Mouse (Mus musculus) right cerebral cortex, adult 18-20 months (tissue): ENCODE results near the gene Dnah1.

Experiments used
- DNase-seq: peaks from one replicate; pipeline ENCODE4 v3.0.0; 2022; ENCODE audit warnings: mixed read lengths

The Dnah1 gene

DNA sequence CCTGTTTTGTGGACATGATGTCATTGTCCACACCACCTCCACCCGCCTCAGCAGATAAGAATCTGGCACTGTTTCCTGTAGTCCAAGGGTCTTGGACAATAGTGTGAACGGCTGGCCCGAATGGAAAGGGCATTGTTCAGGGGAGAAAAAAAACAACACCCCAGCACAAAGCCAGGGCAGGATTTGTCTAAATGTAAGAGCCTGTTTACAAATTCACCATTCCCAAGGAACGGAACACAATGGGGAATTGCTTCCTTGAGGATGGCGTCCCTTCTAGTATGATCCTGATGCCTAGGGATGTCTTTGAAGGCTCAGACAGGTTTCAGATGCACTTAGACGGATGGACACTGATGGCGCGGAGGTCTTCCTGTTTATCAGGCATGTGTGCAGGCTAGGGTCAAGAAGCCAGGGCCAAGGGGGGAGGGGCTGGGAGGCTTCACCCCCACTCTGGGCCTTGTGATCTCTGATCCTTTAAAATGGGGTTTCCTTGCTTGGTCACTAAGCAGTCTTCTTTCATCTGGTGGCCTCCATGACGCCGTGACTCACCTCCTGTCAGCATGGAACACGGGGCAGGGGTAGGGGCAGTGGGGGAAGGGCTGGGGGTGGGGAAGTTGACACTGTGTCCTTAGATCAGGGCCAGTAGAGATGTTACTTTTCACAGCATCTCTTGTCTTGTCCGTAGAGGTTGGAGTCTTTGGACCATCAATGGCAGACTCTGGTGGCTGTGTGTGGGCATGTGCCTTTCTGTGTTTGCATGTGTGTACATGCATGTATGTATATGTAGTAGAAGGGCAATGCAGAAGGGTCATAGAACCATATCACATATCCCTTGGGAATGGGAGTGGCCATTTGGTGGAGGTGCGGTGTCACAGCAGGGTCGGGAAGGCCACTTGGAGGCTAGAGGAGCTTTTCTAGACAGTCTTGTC, 90.4 kb downstream of the Dnah1 start:
- no peak for DNase-seq

DNA sequence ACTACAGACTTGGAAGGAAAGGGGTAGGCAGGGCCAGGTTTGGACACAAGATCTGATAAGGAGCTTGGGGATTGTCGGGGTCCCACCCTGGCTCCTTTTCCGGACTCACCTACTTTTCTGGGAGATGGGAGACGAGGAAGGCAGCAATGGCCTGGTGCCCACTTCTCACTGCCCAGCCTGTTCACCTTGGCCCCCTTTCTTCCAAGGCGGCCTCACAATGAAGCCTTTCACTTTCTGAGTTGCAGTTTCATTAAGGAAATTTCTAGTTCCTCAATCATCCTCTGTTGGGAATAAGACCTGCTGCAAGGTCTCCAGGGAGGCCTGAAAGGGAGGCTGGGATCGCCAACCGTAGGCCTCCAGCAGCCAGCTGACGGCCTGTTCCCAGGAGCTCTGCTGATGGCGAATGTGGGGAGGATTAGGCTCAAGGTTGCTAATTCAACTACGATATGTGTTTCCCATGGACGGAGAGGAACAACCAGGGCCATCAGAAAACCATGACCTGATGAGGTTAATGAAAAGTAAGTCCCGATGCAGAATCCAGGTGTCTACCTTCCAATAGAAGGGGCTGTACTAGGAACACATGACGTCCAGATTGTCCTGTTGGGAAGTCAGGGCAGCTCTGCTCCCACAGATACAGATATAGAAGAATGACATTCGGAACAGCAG, 91.2 kb downstream of the Dnah1 start:
- DNase-seq, result no peak

GRCm38 (mm10) chr14:31230442-31230841, 93.3 kb downstream of the Dnah1 start:
- no peak for DNase-seq

GRCm38 (mm10) chr14:31228234-31228633, 95.5 kb downstream of the Dnah1 start:
- DNase-seq, result no peak

DNA sequence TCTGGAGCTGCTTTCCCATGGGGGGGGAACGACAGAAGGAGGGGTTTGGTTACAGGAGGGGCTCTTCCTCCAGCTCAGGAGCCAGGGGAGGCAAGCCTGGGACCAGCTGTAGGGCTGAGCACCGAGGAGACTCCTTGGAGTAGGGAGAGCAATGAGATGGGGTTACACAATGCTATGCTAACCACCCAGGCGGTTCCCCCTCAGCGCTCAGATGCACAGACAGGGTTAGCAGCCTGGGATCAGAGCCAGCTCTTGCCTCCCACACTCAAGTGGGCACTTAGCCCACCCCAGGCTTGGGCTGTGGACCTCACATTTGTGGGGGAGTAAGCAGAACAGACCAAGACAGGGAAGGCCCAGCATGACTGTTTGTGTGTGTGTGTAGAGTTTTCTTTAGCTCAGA, 96.7 kb downstream of the Dnah1 start:
- peak; percentile 48 for DNase-seq

GRCm38 (mm10) chr14:31217666-31218065, 106.0 kb downstream of the Dnah1 start, which contains the start of gene Sema3g:
Sema3g (plus strand) TSS chr14:31217860.
- no peak for DNase-seq

- DNase-seq, result no peak
Measured at GRCm38 (mm10) chr14:31216846-31217245, 106.8 kb downstream of the Dnah1 start, which contains the start of gene Nisch. Nisch (minus strand) TSS chr14:31216946.

DNA sequence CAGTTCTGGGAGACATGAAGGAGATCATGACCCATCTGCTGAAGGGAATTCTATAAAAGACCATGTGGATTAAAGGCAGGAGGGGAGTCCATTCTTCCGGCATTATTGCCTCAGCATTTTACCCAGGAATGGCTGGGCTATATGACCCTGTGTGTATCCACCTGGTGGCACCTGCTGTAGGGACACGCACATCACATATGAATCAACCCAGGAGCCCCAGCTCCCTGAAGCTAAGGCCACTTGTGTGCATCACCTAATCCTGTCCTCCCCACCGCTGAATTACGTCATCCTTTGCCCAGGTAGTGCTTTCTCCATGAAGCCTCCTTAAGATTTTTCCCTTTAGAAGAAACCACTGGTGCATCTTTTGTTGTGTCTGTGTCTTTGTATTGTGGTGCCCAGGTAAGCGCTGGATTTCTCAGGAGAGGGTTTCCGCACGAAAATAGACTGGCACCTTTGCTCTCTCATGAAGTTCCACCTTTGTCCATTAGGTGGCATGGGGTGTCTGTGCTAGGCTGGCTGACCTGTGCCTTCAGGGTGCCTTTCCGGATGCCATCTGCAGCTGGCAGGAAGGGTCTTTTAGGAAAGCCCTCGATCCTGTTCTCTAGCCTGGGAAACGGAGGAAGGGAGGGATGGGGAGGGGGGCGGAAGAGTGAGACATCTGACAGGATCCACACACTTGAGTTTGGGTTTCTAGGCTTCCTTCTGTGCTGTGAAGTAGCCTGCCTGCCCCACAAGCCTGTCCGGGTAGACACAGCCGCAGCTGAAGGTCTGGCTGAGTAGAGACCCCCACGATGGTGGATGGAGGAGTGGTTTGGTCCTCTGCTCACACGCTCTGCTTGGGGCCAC, 108.3 kb downstream of the Dnah1 start:
- peak; percentile 53 for DNase-seq

GRCm38 (mm10) chr14:31214684-31215083, 109.0 kb downstream of the Dnah1 start:
- no peak for DNase-seq

DNA sequence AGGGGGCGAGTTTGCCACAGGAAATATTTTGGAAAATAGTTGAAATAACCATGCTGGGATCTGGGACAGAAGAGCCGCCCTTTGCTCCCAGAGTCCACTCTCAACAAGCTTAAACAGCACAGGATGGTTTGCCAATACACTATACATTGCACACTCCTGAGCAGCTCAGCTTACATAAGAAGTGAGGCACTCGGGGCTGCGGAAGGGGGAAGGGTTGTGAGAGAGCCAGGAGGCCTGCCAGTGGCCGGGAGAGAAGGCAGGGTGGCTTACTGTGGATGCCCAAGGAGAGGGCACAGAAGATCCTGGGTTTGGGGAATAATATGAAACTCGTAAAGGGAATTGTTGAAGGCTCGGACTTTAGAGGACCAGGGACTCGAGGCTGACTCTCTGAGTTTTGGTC, 109.8 kb downstream of the Dnah1 start:
- DNase-seq, result no peak

DNA sequence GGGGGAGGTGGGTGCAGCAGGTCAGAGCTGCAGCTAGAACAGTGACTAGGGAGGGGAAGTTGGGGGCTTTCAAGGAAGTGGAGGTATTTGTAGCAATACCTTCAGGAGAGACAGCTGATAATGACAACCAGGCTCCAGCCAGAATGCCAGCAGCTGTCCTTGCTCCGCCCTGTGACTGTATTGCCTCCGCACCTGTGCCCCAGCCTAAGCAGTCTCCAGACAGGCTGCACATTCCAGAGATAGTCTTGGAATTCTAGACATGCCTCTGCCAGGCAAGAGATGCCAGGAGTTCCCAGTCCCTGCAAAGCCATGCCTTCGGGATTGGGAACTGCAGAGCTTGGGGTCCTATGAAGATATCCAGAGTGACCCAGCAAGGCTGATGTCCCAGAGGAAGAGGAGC, 111.2 kb downstream of the Dnah1 start:
- no peak for DNase-seq

DNA sequence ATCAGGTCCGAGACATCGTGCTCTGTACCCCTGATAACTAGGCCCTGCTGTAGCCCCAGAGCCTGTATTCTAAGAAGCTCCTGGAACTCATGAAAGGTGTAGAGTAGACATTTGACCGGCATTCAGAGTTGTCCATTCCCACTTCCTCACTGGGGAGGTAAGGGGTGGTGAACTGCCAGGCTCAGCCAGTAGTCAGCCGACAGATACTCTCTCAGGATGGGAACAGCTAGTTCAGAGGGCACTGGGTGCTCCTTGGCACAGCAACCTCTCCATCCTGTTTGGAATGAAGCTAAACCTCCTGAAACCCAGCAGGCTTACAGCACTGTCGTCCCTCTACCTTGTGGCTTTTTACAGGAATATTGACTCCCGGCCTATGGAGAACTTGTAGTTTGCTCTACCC, 111.8 kb downstream of the Dnah1 start:
- no peak for DNase-seq
